Comparison of ENCODE assay signal across 11 mouse cellular contexts in the genomic region with DNA sequence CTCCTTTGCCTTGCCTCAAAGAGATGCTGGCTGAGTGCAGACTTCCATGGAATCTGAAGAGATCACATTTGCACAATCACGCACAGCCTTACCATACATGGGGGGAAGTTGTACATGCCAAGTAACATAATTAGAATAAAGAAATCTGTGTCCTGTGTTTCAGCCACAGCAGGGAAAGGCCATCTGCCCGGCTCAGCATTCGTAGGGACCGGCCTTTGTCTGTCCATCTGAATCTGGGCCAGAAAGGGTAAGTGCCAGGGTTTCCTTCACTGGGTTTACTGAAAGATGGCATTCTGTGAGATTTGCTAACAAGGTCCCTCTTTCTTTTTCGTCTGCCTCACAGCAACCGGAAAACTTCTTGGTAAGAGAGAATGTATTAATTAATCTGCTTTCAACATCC.
A peak's percentile ranks its signal among the peaks of the same experiment; 100 is the strongest.
DNase-seq lines count a peak whose midpoint lies in the region; ATAC-seq lines count a peak whose summit lies in the region.
"Had no signal": no experiment of that assay in that cellular context is flagged by ENCODE, and none has a peak within 500 bp of the region (broad histone marks: within the 10 kb centered on the region; RNA-seq: fewer than 3 reads in every experiment).

No protein-coding gene starts in this region.

- intact Hi-C loops in gastrocnemius, postnatal 36 days (cut with DNase I): no loop called here

- no peaks in the 10 kb centered on the region for H3K36me3 ChIP-seq in midbrain, embryonic 12.5 days
- no peaks in the 10 kb centered on the region for H3K36me3 ChIP-seq in midbrain, embryonic 10.5 days
- H3K36me3 ChIP-seq in forebrain, embryonic 16.5 days (ENCODE audit: control insufficient read depth, insufficient read depth): no peaks in the 10 kb centered on the region
- H3K36me3 ChIP-seq in liver, embryonic 12.5 days: no peaks in the 10 kb centered on the region
- peaks cover 10% of the 10 kb centered on the region for H3K36me3 ChIP-seq in heart, embryonic 12.5 days
- H3K36me3 ChIP-seq: limb, embryonic 15.5 days had no signal

- no peaks in the 10 kb centered on the region for H3K4me1 ChIP-seq in midbrain, embryonic 12.5 days
- peaks cover 20% of the 10 kb centered on the region for H3K4me1 ChIP-seq in midbrain, embryonic 10.5 days
- peaks cover 6% of the 10 kb centered on the region for H3K4me1 ChIP-seq in forebrain, embryonic 16.5 days (replicated peaks; ENCODE audit: control insufficient read depth, insufficient read depth, low read length)
- H3K4me1 ChIP-seq in liver, embryonic 12.5 days: 0 out of 2 replicates have a peak, but pooled peaks cover 6% of the 10 kb centered on the region
- H3K4me1 ChIP-seq in heart, embryonic 12.5 days (replicated peaks): peaks cover 15% of the 10 kb centered on the region

- no peaks in the 10 kb centered on the region for H3K9me3 ChIP-seq in midbrain, embryonic 12.5 days
- H3K9me3 ChIP-seq in midbrain, embryonic 10.5 days (replicated peaks): no peaks in the 10 kb centered on the region
- no peaks in the 10 kb centered on the region for H3K9me3 ChIP-seq in forebrain, embryonic 16.5 days (ENCODE audit: control insufficient read depth, low read length)
- H3K9me3 ChIP-seq in liver, embryonic 12.5 days (replicated peaks): no peaks in the 10 kb centered on the region
- H3K9me3 ChIP-seq in heart, embryonic 12.5 days (replicated peaks): no peaks in the 10 kb centered on the region
- H3K9me3 ChIP-seq: limb, embryonic 15.5 days had no signal

- DNase-seq in midbrain, embryonic 10.5 days (ENCODE audit: low spot score): no peak
- peak; percentile 37 to 82 for DNase-seq in layer of hippocampus, postnatal 14 days (ENCODE audit: low spot score in 2 of 2)
- peak; percentile 39 for DNase-seq in right cerebral cortex, postnatal 4 days
- no peak for DNase-seq in gastrocnemius, postnatal 36 days
- DNase-seq: kidney, adult 2 months had no signal

- WGBS in midbrain, embryonic 12.5 days: 60% methylated on average over 6 of the region's 6 CpGs
- 84% methylated on average over 6 of the region's 6 CpGs for WGBS in midbrain, embryonic 10.5 days
- WGBS in forebrain, embryonic 16.5 days: 16% methylated on average over 6 of the region's 6 CpGs
- 82% methylated on average over 6 of the region's 6 CpGs for WGBS in liver, embryonic 12.5 days (ENCODE audit: insufficient replicate concordance)
- 88% methylated on average over 6 of the region's 6 CpGs for WGBS in heart, embryonic 12.5 days

- H3K4me2 ChIP-seq in midbrain, embryonic 12.5 days (replicated peaks): no peak overlapping the region
- peak overlapping the region; percentile 25 for H3K4me2 ChIP-seq in forebrain, embryonic 16.5 days (ENCODE audit: low read length)
- no peak overlapping the region for H3K4me2 ChIP-seq in liver, embryonic 12.5 days
- H3K4me2 ChIP-seq in heart, embryonic 12.5 days: no peak overlapping the region
- H3K4me2 ChIP-seq: limb, embryonic 15.5 days had no signal

- H3K9ac ChIP-seq in midbrain, embryonic 12.5 days (replicated peaks): no peak overlapping the region
- H3K9ac ChIP-seq in forebrain, embryonic 16.5 days (replicated peaks; ENCODE audit: low read depth, low read length): no peak overlapping the region
- no peak overlapping the region for H3K9ac ChIP-seq in liver, embryonic 12.5 days
- H3K9ac ChIP-seq in heart, embryonic 12.5 days: no peak overlapping the region
- H3K9ac ChIP-seq: limb, embryonic 15.5 days had no signal

- H3K27ac ChIP-seq in midbrain, embryonic 12.5 days (replicated peaks): no peak overlapping the region
- no peak overlapping the region for H3K27ac ChIP-seq in midbrain, embryonic 10.5 days (replicated peaks)
- H3K27ac ChIP-seq in forebrain, embryonic 16.5 days (ENCODE audit: low read length): peak overlapping the region; percentile 41
- H3K27ac ChIP-seq in liver, embryonic 12.5 days: no peak overlapping the region
- H3K27ac ChIP-seq in heart, embryonic 12.5 days (ENCODE audit: poor library complexity, severe bottlenecking): no peak overlapping the region
- H3K27ac ChIP-seq: limb, embryonic 15.5 days; macrophage had no signal

- H3K27me3 ChIP-seq in midbrain, embryonic 12.5 days: no peaks in the 10 kb centered on the region
- no peaks in the 10 kb centered on the region for H3K27me3 ChIP-seq in midbrain, embryonic 10.5 days (ENCODE audit: low read depth, poor library complexity, severe bottlenecking)
- no peaks in the 10 kb centered on the region for H3K27me3 ChIP-seq in forebrain, embryonic 16.5 days (replicated peaks; ENCODE audit: control insufficient read depth, insufficient read depth, low read length)
- H3K27me3 ChIP-seq in liver, embryonic 12.5 days (replicated peaks): no peaks in the 10 kb centered on the region
- H3K27me3 ChIP-seq in heart, embryonic 12.5 days (replicated peaks): no peaks in the 10 kb centered on the region; the same call in 1 of the 2 replicates
- H3K27me3 ChIP-seq: limb, embryonic 15.5 days had no signal

- H3K4me3 ChIP-seq in midbrain, embryonic 12.5 days: no peak overlapping the region
- H3K4me3 ChIP-seq in midbrain, embryonic 10.5 days: no peak overlapping the region
- no peak overlapping the region for H3K4me3 ChIP-seq in forebrain, embryonic 16.5 days (replicated peaks; ENCODE audit: low read length)
- H3K4me3 ChIP-seq in liver, embryonic 12.5 days: no peak overlapping the region
- H3K4me3 ChIP-seq in heart, embryonic 12.5 days: no peak overlapping the region
- H3K4me3 ChIP-seq: limb, embryonic 15.5 days had no signal

- ATAC-seq in midbrain, embryonic 12.5 days (ENCODE audit: low FRiP score, low read depth): peak; percentile 54; the same call in 1 of the 2 replicates
- peak; percentile 93 for ATAC-seq in forebrain, embryonic 16.5 days
- ATAC-seq in liver, embryonic 12.5 days: no peak
- no peak for ATAC-seq in heart, embryonic 12.5 days (ENCODE audit: insufficient number of reproducible peaks, low FRiP score)

Comparison
In these comparisons a context has a peak if more than half of its experiments do, and no peak if none do; other contexts are left out.
1. ATAC-seq: peak in midbrain, embryonic 12.5 days (single experiment) and forebrain, embryonic 16.5 days (single experiment); none in liver, embryonic 12.5 days (single experiment) and heart, embryonic 12.5 days (single experiment).
2. DNase-seq: peak in layer of hippocampus, postnatal 14 days (2 of 2) and right cerebral cortex, postnatal 4 days (single experiment); none in midbrain, embryonic 10.5 days (single experiment) and gastrocnemius, postnatal 36 days (0 of 2).